Mouse (Mus musculus): ENCODE data around the gene Itk.

The Itk gene

GRCm38 (mm10) chr11:46309808-46310555, 79.3 kb downstream of the Itk start:
- in situ Hi-C loops (cut with MboI, MseI), result loop anchor here (5.0 kb wide), 1 partner anchor 77 kb away; the partner anchor contains the start of gene Itk

- in situ Hi-C loops (cut with MboI, MseI), result loop anchor here (5.0 kb wide), 1 partner anchor 78 kb away; the partner anchor contains the start of gene Itk
These were observed 80.1 kb downstream of the Itk start for GRCm38 (mm10) chr11:46309111-46309741.

DNA sequence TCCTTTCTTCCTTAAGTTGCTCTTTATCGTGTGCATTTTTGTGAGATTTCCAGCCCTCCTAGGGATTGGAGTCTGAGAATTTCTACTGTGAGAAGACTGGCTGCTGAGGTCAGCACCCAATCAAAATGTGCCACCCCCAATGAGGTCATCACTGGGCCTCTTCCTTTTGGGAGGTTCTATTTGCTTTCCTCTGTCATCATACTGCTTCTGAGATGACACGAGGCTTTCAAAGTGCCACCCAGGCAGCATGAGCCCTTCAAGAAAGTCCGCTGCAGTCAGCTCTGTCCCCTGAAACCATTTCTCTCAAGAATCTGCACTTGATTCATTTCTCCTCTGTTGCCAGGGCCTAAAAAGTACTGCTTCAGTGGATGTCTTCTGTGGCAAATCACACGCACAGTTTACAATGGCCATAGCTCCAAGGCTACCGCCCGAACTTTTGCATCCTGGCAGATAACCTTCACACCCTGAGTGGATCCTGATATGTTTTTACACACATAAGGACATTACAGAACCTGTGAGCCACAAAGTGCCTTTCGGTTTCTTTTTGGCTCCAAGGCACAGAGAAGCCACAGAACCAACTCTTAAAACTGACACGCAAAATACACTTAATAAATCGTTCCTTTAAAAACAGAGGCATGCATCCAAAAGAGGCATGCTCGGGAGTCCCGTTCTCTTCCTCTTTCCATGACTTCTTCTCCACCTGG, 80.9 kb downstream of the Itk start:
- in situ Hi-C loops (cut with MboI, MseI), result loop anchor here (5.0 kb wide), 1 partner anchor 79 kb away; the partner anchor contains the start of gene Itk

DNA sequence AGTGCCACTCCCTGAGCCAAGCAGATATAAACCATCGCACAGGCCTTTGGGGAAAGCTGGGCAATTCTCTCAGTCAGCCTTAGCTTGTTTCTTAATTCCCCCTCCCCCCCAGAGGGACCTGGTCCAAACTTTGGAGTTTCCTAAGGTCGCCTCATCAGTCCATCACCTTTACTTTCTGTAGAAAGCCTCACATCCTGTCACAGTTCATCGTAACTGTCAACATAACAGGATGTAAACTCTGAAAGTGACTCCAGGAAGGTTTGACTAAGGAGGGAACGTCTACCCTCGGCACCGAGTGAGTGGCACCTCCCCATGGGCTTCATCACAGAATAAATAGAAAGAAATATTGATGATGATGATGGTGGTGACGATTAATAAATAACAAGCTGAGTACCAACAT, 81.5 kb downstream of the Itk start:
- in situ Hi-C loops (cut with MboI, MseI), result loop anchor here (5.0 kb wide), 1 partner anchor 80 kb away; the partner anchor contains the start of gene Itk

GRCm38 (mm10) chr11:46306776-46307175, 82.5 kb downstream of the Itk start:
- in situ Hi-C loops (cut with MboI, MseI), result loop anchor here (5.0 kb wide), 1 partner anchor 81 kb away; the partner anchor contains the start of gene Itk

DNA sequence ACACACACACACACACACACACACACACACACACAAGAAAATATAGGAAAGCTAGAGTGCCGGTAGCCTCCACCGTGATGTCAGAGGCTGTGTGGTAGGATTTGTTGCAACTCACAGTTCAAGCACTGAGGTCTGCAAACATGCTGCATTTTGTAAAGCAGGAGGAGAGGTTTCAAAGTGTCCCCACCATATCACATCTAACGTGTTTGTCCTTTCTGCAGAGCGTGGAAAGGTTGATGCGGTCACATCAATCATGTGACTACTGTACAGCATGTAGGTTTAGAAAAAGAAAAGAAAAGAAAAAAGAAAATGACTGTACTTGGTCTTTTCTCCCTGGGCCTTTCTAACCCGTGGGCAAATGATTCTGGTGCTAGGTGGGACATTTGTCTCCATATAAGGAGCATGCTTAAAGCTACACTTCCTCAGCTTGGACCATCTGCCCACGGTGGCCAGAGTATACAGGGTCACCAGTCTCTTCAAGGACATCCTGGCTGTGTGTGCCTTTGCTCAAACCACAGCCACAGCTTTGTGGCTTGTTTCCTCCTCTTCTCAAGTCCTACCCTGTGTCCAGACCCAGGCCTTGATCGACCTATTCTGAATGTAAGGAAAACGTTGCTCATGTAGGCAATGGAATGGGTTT, 83.3 kb downstream of the Itk start:
- in situ Hi-C loops (cut with MboI, MseI), result loop anchor here (5.0 kb wide), 1 partner anchor 81 kb away; the partner anchor contains the start of gene Itk

- in situ Hi-C loops (cut with MboI, MseI), result loop anchor here (5.0 kb wide), 1 partner anchor 82 kb away; the partner anchor contains the start of gene Itk
These were observed 84.2 kb downstream of the Itk start for GRCm38 (mm10) chr11:46304864-46305710.

- in situ Hi-C loops (cut with MboI, MseI), result no loop called here
These were observed 85.2 kb downstream of the Itk start for GRCm38 (mm10) chr11:46304093-46304492.

DNA sequence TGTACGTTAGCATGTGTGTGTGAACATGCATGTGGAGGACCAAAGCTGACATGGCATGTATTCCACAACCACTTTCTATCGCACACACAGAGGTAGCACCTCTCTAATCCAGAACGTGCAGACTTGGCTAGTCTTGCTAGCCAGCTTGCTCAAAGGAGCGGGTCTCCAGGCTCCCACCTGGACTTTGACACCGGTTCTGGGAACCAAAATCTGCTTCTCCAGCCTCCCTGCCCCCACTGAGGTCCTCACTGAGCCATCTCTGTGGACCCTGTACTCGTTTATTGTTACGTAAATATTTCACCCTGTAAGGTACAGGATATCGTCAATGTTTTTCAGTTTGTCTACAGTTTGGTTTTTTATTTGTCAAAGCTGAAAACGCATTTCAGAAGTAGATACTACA, 86.8 kb downstream of the Itk start:
- in situ Hi-C loops (cut with MboI, MseI), result no loop called here

DNA sequence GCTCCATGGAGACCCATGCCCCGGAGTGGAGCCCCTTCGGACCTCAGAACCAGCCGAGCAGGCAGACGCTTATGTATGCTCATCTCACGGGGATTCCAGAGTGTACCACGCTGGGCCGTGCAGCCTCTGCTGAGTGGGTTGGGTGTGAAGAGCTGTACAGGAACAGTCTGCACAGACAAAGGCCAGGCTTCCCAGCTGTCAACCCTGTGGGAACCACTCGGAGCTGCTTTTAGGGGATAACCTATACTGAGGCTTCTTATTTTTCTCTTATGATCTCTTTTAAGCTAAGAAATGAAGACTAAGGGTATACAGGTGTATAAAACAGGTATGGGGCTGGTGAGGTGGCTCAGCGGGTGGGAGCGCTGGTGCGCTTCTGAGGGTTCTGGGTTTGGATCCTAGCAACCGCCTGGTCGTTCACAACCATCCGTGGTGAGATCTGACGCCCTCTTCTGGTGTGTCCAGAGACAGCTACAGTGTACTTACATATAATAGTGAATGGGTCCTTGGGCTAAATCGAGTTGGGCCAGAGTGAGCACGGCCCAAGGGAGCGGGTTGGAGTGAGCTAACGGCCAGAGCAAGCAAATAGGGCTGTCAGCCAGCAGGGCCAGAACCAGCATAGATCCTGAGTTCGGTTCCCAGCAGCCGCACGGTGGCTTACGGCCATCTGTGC, 87.6 kb downstream of the Itk start:
- in situ Hi-C loops (cut with MboI, MseI), result no loop called here

GRCm38 (mm10) chr11:46299901-46300300, 89.4 kb downstream of the Itk start:
- in situ Hi-C loops (cut with MboI, MseI), result no loop called here

DNA sequence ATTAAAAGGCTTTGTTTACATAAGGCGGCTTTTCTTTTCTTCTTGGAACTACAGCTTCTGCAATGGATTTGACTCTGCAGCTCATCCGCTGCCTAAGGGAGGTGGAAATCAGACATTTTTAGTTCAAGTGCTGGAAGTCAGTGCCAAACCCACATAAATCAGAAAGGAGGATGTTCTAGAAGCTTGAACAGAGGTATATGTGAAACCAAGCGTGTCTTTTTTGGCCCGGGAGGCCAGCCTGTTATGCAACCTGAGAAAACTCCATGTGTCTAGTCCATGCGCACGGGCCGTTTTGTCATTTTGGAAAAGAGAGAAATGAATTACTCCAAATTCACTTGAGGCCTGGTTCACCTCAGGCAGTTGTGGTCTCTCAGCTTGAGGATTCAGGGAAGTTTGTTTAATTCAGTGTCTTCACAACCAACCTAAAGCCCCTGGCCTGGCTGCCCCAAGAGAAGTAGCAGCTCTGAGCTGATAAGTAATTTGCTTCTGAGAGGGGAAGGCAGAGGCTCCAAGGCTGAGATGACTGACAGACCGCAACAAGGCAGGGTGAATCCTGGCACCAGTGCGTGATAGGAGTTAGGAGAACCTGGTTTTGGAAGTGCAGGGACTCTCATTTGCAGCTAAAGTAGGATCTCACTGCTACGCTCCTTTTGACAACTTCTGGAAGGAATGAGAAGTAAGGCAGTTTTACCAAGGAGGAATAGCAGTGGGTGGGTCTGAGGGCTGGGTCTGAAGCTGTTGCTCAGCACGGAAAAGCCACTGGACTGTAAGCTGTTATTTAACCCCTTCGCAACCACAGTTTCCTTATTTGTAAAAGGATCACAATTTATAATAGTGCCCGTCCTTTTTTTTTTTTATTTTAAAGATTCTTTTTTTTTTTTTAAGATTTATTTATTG, 90.2 kb downstream of the Itk start:
- in situ Hi-C loops (cut with MboI, MseI), result no loop called here

DNA sequence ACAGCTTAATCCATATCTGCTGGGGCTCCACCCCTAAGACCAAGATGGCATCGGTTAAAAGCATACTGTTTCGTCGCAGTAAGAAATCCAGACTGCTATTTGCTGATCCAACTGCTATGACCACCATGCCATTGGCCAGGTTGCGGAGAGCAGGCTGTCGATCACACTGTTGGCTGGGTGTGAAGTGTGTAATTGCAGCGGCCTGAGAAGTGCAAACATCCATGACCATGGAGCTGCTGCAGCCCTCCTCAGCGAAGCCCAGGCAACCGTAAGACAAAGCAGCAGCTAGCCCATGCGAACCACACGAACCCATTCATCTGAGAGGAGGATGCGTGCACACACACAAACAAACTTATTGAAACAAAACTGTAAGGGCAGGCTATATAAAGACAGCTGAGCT, 94.9 kb downstream of the Itk start:
- in situ Hi-C loops (cut with MboI, MseI), result no loop called here

DNA sequence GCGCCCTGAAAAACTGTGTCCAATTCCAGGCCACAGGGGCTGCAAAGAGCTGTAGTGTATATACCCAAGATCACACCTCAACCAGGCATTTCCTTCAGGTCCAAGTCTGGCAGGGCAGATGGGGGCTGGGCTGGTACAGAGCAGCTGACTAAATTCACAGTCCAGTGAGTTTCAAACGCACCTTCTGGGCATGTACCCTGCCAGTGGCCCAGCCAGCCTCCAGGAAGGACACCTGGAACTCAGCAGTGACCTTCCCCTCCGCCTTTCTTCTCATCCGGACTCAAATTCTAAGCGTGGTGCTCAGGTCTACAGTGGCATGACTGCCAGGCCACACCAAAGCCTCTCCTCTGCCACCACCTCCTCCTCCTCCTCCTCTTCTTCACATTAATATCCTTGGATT, 95.8 kb downstream of the Itk start:
- in situ Hi-C loops (cut with MboI, MseI), result no loop called here

- in situ Hi-C loops (cut with MboI, MseI), result no loop called here
These were observed 98.3 kb downstream of the Itk start for GRCm38 (mm10) chr11:46290988-46291405.

GRCm38 (mm10) chr11:46289561-46289960, 99.8 kb downstream of the Itk start:
- in situ Hi-C loops (cut with MboI, MseI), result no loop called here

DNA sequence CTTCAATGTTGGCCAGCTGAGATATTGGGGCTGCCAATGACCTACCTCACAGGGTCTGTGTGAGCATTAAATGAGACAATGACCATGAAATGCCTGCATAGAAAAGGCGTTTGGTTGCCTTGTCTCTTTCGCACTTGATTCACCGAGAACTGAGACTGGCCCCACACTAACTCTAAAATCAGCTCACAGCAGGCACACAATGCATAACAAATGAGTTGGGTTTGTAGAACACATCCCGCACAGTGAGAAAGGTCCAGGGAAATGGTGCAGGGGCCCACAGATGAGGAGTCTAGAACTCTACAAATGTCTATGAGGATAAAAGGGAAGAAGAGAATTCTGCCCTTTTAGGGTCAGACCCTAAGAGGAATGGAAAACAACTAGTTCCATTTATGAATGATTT, 100.3 kb downstream of the Itk start:
- in situ Hi-C loops (cut with MboI, MseI), result no loop called here

DNA sequence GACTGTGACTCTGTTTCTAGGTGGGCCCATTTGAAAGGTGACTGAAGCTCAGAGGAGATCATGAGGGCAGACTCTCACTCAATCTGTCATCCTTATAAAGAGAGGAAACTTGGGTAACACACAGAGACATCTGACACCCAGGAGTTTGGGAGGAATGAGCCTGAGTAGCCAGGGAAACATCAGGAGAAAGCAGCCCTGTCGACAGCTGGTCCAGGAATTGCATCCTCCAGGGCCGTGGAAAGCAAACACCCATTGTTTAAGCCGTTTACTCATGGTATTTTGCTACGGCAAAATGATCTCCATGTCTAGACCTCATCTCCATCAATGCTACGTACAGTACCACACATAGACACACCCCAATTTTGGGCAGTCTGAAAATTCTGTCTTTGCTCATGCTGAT, 101.2 kb downstream of the Itk start:
- in situ Hi-C loops (cut with MboI, MseI), result no loop called here

DNA sequence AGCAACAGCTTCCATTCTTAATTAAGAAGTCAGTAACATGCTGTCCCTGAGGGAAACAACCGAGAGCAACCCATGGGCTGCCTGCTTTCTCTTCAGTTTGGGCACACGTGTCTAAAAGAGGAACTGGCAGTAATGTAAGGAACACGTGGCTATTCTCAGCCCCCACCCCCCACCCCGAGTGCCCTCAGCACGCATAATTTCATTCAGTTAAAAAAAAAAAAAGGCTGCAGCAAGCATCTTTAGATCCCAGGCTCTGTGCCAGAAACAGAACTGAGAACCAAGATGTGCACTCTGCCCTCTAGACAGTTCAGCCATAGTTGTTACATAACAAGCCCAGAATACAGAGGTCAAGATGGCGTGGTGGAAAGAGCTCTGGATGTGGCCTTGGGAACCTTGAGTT, 102.5 kb downstream of the Itk start:
- in situ Hi-C loops (cut with MboI, MseI), result no loop called here
